Mouse (Mus musculus) hindbrain, postnatal 0 days (tissue): ENCODE results near the gene Fgfr2. TPM values are rescaled to one million over a fixed set of nuclear protein-coding genes. Genes with fewer than 3 reads are reported as not detected.

ENCODE experiments used
- ATAC-seq: fragments of 200-750 bp; cut with Nextera tagmentation; 2 replicates; pipeline ENCODE4 v1.8.0; 2017; ENCODE audit warnings: mild to moderate bottlenecking, moderate TSS enrichment, moderate library complexity
- DNase-seq: peaks from one replicate; pipeline ENCODE4 v3.0.0-alpha.2; 2015; ENCODE audit warnings: low spot score
- H3K27ac ChIP-seq: fragments of 300-500 bp; sonication (generic); 2 replicates; pipeline ENCODE4 v1.5.1; 2014; ENCODE audit warnings: mild to moderate bottlenecking
- H3K27me3 ChIP-seq: fragments of 300-500 bp; sonication (generic); 2 replicates; pipeline ENCODE4 v1.6.1; 2014; ENCODE audit warnings: low read length, mixed read lengths; ENCODE audit not compliant: insufficient read depth
- H3K36me3 ChIP-seq: fragments of 300-500 bp; sonication (generic); 2 replicates; pipeline ENCODE4 v1.6.1; 2014; ENCODE audit warnings: low read length, mixed read lengths; ENCODE audit not compliant: insufficient read depth
- H3K4me1 ChIP-seq: fragments of 300-500 bp; sonication (generic); 2 replicates; pipeline ENCODE4 v1.6.1; 2014; ENCODE audit warnings: antibody characterized with exemption, low read length, mixed read lengths; ENCODE audit not compliant: insufficient read depth
- H3K4me2 ChIP-seq: fragments of 300-500 bp; sonication (generic); 2 replicates; pipeline ENCODE4 v1.6.1; 2014; ENCODE audit warnings: low read depth, mild to moderate bottlenecking, low read length, moderate library complexity, mixed read lengths
- H3K4me3 ChIP-seq: fragments of 300-500 bp; sonication (generic); 2 replicates; pipeline ENCODE4 v1.5.1; 2014; ENCODE audit warnings: low read length
- H3K9ac ChIP-seq: fragments of 300-500 bp; sonication (generic); replicated peaks from 2 replicates; pipeline ENCODE4 v1.6.1; 2014; ENCODE audit warnings: mild to moderate bottlenecking, low read length, moderate library complexity, mixed read lengths
- H3K9me3 ChIP-seq: fragments of 300-500 bp; sonication (generic); 2 replicates; pipeline ENCODE4 v1.6.1; 2016; ENCODE audit warnings: low read length, mixed read lengths
- CTCF ChIP-seq: IDR thresholded peaks from 2 replicates; pipeline ENCODE4 v1.5.1; 2016; ENCODE audit warnings: antibody characterized with exemption, control low read depth, low read depth
- WGBS: fragments of 180-500 bp; shearing (Covaris S2); extraction: QIAGEN DNeasy Blood & Tissue Kit; methylation state at CpG from one replicate; pipeline ENCODE4 v1.1.7; 2014; 5-methylcytosine and 5-hydroxymethylcytosine counted together
- polyA plus RNA-seq: library from polyadenylated mRNA; unstranded; fragments of >200 nt; fragmentation: Nextera tagmentation; extraction: Ambion mirVana; gene quantifications from 2 replicates; pipeline ENCODE4 v1.2.1, GENCODE M21; 2015
- total RNA-seq: library from RNA; depleted of rRNA; stranded (reverse); fragments of >200 nt; gene quantifications from 2 replicates; pipeline ENCODE4 v1.2.3, GENCODE M21; 2014

Gene Fgfr2
- total and polyA plus RNA-seq, 2 experiments from 2014 or later = 17.3 to 49.0 TPM

GRCm38 (mm10) chr7:130563880-130564279 is 2559.3 kb downstream of the Fgfr2 start:
- H3K4me3 ChIP-seq = no peak overlapping the region
- no peak overlapping the region for H3K27ac ChIP-seq
- WGBS = 72% methylated on average over 4 of the region's 4 CpGs
- no peaks in the 10 kb centered on the region for H3K4me1 ChIP-seq
- H3K27me3 ChIP-seq = no peaks in the 10 kb centered on the region
- ATAC-seq = no peak
- DNase-seq = no peak
- H3K9me3 ChIP-seq = no peaks in the 10 kb centered on the region
- TF ChIP-seq CTCF = no peak
- H3K36me3 ChIP-seq = no peaks in the 10 kb centered on the region
- H3K9ac ChIP-seq = no peak overlapping the region
- no peak overlapping the region for H3K4me2 ChIP-seq

DNA sequence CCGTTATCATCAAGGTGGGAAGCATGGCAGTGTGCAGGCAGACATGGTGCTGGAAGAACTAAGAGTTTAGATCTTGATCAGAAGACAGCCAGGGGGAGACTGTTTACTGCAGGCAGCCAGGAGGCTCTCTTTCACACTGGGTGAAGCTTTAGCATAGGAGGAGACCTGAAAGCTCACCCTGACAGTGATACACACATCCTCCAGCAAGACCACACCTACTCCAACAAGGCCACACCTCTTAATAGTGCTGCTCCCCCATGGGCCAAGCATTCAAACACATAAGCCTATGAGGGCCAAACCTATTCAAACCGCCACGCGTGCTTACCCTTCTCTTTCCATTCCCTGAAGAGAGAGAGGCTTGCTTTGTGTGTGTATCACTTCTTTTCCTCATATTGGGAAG is 2559.9 kb downstream of the Fgfr2 start:
- 92% methylated on average over 4 of the region's 4 CpGs for WGBS
- H3K4me1 ChIP-seq = no peaks in the 10 kb centered on the region
- no peaks in the 10 kb centered on the region for H3K36me3 ChIP-seq
- no peak for ATAC-seq
- H3K27ac ChIP-seq = no peak overlapping the region
- no peak overlapping the region for H3K4me3 ChIP-seq
- no peak for DNase-seq
- no peak overlapping the region for H3K9ac ChIP-seq
- no peaks in the 10 kb centered on the region for H3K27me3 ChIP-seq
- no peak overlapping the region for H3K4me2 ChIP-seq
- H3K9me3 ChIP-seq = no peaks in the 10 kb centered on the region
- TF ChIP-seq CTCF = no peak

- H3K4me2 ChIP-seq = no peak overlapping the region
- DNase-seq (no peak), ATAC-seq (no peak)
- no peaks in the 10 kb centered on the region for H3K9me3 ChIP-seq
- H3K36me3 ChIP-seq = no peaks in the 10 kb centered on the region
- H3K4me3 ChIP-seq = no peak overlapping the region
- TF ChIP-seq CTCF = no peak
- H3K27me3 ChIP-seq = no peaks in the 10 kb centered on the region
- no peak overlapping the region for H3K9ac ChIP-seq
- H3K4me1 ChIP-seq = no peaks in the 10 kb centered on the region
- no peak overlapping the region for H3K27ac ChIP-seq
- 82% methylated on average over 1 of the region's 1 CpGs for WGBS
Observed at GRCm38 (mm10) chr7:130560933-130561332, 2562.2 kb downstream of the Fgfr2 start.

DNA sequence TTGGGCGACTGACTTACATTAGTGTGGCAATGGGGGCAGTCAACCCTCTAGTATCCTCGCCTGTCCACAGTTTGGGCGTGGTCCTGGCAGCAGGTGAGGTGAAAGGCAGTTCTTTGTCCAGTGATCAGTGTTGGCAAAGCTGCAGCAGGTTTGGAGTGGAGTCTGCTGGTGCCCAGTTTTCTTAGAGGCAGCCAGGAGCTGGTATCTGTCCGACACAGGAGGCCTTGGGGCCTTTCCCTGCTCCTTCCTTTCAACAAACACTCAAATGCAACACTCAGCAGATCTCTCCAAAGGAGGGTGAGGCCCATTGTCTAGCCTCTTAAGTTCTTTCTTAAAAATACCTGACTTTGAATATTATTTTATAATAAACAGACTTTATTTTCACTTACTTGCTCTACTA is 2564.6 kb downstream of the Fgfr2 start:
- no peaks in the 10 kb centered on the region for H3K27me3 ChIP-seq
- H3K4me1 ChIP-seq = no peaks in the 10 kb centered on the region
- H3K9ac ChIP-seq = no peak overlapping the region
- no peak for TF ChIP-seq CTCF
- WGBS = 77% methylated on average over 4 of the region's 4 CpGs
- no peaks in the 10 kb centered on the region for H3K36me3 ChIP-seq
- no peak overlapping the region for H3K4me3 ChIP-seq
- DNase-seq = no peak
- no peak overlapping the region for H3K27ac ChIP-seq
- no peak overlapping the region for H3K4me2 ChIP-seq
- ATAC-seq = no peak
- H3K9me3 ChIP-seq = no peaks in the 10 kb centered on the region

DNA sequence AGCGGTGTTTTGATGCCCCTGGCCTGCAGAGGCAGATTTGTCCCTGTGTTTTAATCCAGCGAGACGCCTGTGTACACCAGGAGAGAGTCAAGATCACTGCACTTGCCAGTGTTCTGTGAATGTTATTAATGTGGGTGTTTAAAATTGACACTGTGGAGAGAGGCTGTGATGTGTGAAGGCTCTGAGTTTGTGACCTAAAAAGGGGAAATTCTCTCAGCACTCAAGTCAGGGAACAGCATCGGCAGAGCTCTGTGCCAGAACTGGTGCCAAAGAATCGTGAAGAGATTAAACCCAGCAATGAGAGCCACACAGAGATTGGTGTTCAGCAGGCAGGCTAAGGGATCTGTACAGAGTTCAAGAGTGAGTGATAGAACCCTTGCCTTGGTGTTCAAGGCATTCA is 2567.6 kb downstream of the Fgfr2 start:
- no peaks in the 10 kb centered on the region for H3K27me3 ChIP-seq
- no peak for ATAC-seq
- no peaks in the 10 kb centered on the region for H3K36me3 ChIP-seq
- no peaks in the 10 kb centered on the region for H3K4me1 ChIP-seq
- TF ChIP-seq CTCF = no peak
- no peaks in the 10 kb centered on the region for H3K9me3 ChIP-seq
- H3K4me2 ChIP-seq = no peak overlapping the region
- WGBS = 39% methylated on average over 5 of the region's 5 CpGs
- no peak overlapping the region for H3K4me3 ChIP-seq
- no peak overlapping the region for H3K27ac ChIP-seq
- DNase-seq = no peak
- H3K9ac ChIP-seq = no peak overlapping the region

- Histone ChIP-seq H3K27me3 (no peaks in the 10 kb centered on the region), H3K4me3 (no peak overlapping the region), H3K9me3 (no peaks in the 10 kb centered on the region), H3K9ac (no peak overlapping the region), H3K27ac (no peak overlapping the region), H3K36me3 (no peaks in the 10 kb centered on the region), H3K4me2 (no peak overlapping the region), H3K4me1 (no peaks in the 10 kb centered on the region)
- 61% methylated on average over 4 of the region's 4 CpGs for WGBS
- ATAC-seq (no peak), DNase-seq (no peak)
- no peak for TF ChIP-seq CTCF
Observed at GRCm38 (mm10) chr7:130553321-130553720, 2569.8 kb downstream of the Fgfr2 start.

DNA sequence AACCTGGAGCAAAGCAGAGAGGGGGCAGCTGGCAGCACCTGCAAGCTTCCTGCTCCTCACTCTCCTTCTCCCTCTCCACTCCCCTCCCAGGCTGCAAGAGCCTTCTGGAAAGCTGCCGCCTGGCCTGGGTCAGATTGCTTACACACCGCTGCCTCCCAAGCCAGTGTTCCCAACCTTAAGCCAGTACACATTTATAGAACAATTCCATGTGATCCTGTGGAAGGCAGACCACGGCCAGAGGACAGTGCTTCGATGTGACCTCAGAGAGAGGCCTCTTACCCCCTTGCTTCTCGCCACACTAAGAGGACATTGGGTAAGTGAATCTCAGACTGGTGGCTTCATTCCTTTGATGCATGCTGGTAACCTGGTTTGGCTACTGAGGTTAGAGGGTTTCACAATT is 2570.4 kb downstream of the Fgfr2 start:
- Histone ChIP-seq H3K27me3 (no peaks in the 10 kb centered on the region), H3K36me3 (no peaks in the 10 kb centered on the region), H3K9ac (no peak overlapping the region), H3K4me2 (no peak overlapping the region), H3K9me3 (no peaks in the 10 kb centered on the region), H3K27ac (no peak overlapping the region), H3K4me3 (no peak overlapping the region), H3K4me1 (no peaks in the 10 kb centered on the region)
- no peak for ATAC-seq
- DNase-seq = peak; percentile 51
- 50% methylated on average over 5 of the region's 5 CpGs for WGBS
- no peak for TF ChIP-seq CTCF
